Mouse (Mus musculus) MEL (cell line): ENCODE measurements around the gene Prrg3. TPM values are rescaled to one million over a fixed set of nuclear protein-coding genes. Genes with fewer than 3 reads are reported as not detected.

Source experiments
- DNase-seq: peaks from one replicate; pipeline ENCODE4 v3.0.0; 2011; ENCODE audit warnings: low read depth, low spot score
- H3K27ac ChIP-seq: 2 replicates; pipeline ENCODE4 v1.5.1; 2012; ENCODE audit warnings: low read depth, mild to moderate bottlenecking, control low read depth, low read length, moderate library complexity; ENCODE audit not compliant: control insufficient read depth
- H3K27me3 ChIP-seq, 2 experiments: fragments of 150-350 bp in 1 of 2; sonication (generic) in 1 of 2; 2 replicates each; pipeline ENCODE4 v1.6.1; 2012; ENCODE audit warnings: low read length in 2 of 2, mild to moderate bottlenecking in 2 of 2, improper control_type of control experiment in 1 of 2, moderate library complexity in 1 of 2; ENCODE audit not compliant: insufficient read depth in 2 of 2, control insufficient read depth in 1 of 2
- H3K36me3 ChIP-seq, 2 experiments: 2 replicates each; pipeline ENCODE4 v1.6.1; 2012 to 2014; ENCODE audit warnings: low read length in 2 of 2, improper control_type of control experiment in 1 of 2, inconsistent platforms in 1 of 2, mild to moderate bottlenecking in 1 of 2; ENCODE audit not compliant: insufficient read depth in 2 of 2, control insufficient read depth in 1 of 2
- H3K4me1 ChIP-seq, 2 experiments: fragments of 150-350 bp in 1 of 2; sonication (generic) in 1 of 2; 2 replicates each; pipeline ENCODE4 v1.6.1; 2012; ENCODE audit warnings: low read length in 2 of 2, improper control_type of control experiment in 1 of 2, mild to moderate bottlenecking in 1 of 2; ENCODE audit not compliant: insufficient read depth in 2 of 2, control insufficient read depth in 1 of 2
- H3K4me3 ChIP-seq, 2 experiments: fragments of 150-350 bp in 1 of 2; sonication (generic) in 1 of 2; 2 replicates each; pipeline ENCODE4 v1.5.1; 2012; ENCODE audit warnings: low read depth in 2 of 2, low read length in 2 of 2, mild to moderate bottlenecking in 2 of 2, moderate library complexity in 2 of 2, control low read depth in 1 of 2, improper control_type of control experiment in 1 of 2; ENCODE audit not compliant: control insufficient read depth in 1 of 2, insufficient read depth in 1 of 2
- H3K79me2 ChIP-seq: 2 replicates; pipeline ENCODE4 v1.6.1; 2012; ENCODE audit warnings: mild to moderate bottlenecking, low read length, moderate library complexity; ENCODE audit not compliant: control insufficient read depth, poor library complexity, insufficient read depth
- H3K9ac ChIP-seq: 2 replicates; pipeline ENCODE4 v1.6.1; 2012; ENCODE audit warnings: low read depth, mild to moderate bottlenecking, control low read depth, low read length, moderate library complexity; ENCODE audit not compliant: control insufficient read depth, poor library complexity, severe bottlenecking
- H3K9me3 ChIP-seq: fragments of 150-350 bp; sonication (generic); replicated peaks from 2 replicates; pipeline ENCODE4 v1.6.1; 2012; ENCODE audit warnings: mild to moderate bottlenecking, low read length, improper control_type of control experiment, moderate library complexity; ENCODE audit not compliant: insufficient read depth
- CHD1 ChIP-seq: IDR thresholded peaks from 2 replicates; pipeline ENCODE4 v1.6.1; 2012; ENCODE audit warnings: low read depth, mild to moderate bottlenecking, inconsistent platforms, low read length, improper control_type of control experiment
- CHD2 ChIP-seq: IDR thresholded peaks from 2 replicates; pipeline ENCODE4 v1.6.1; 2011; ENCODE audit warnings: low read length, improper control_type of control experiment
- ELF1 ChIP-seq: IDR thresholded peaks from 2 replicates; pipeline ENCODE4 v1.6.1; 2014; ENCODE audit warnings: low read depth, mild to moderate bottlenecking, inconsistent platforms, low read length, improper control_type of control experiment, moderate library complexity
- EP300 ChIP-seq, 2 experiments: IDR thresholded peaks; 2 replicates each; pipeline ENCODE4 v1.6.1; 2011; ENCODE audit warnings: improper control_type of control experiment in 2 of 2, low read length in 2 of 2, low read depth in 1 of 2, mild to moderate bottlenecking in 1 of 2
- ETS1 ChIP-seq: IDR thresholded peaks from 2 replicates; pipeline ENCODE4 v1.6.1; 2012; ENCODE audit warnings: low read depth, mild to moderate bottlenecking, inconsistent platforms, low read length, improper control_type of control experiment, moderate library complexity
- GATA1 ChIP-seq: IDR thresholded peaks from 2 replicates; pipeline ENCODE4 v1.6.1; 2011; ENCODE audit warnings: low read depth, low read length, improper control_type of control experiment
- JUND ChIP-seq: IDR thresholded peaks from 2 replicates; pipeline ENCODE4 v1.6.1; 2011; ENCODE audit warnings: low read depth, mild to moderate bottlenecking, improper control_type of control experiment, low read length
- KAT2A ChIP-seq: conservative IDR thresholded peaks from 2 replicates; pipeline ENCODE4 v1.6.1; 2012; ENCODE audit warnings: low read depth, low read length, improper control_type of control experiment, inconsistent platforms
- MEF2A ChIP-seq: IDR thresholded peaks from 2 replicates; pipeline ENCODE4 v1.6.1; 2014; ENCODE audit warnings: low read depth, mild to moderate bottlenecking, inconsistent platforms, low read length, improper control_type of control experiment; ENCODE audit not compliant: poor library complexity, insufficient replicate concordance, severe bottlenecking; ENCODE audit errors: extremely low read depth
- MYB ChIP-seq: IDR thresholded peaks from 2 replicates; pipeline ENCODE4 v1.6.1; 2011; ENCODE audit warnings: mild to moderate bottlenecking, low read depth, low read length, improper control_type of control experiment
- MYC ChIP-seq: IDR thresholded peaks from 2 replicates; pipeline ENCODE4 v1.6.1; 2011; ENCODE audit warnings: low read depth, mild to moderate bottlenecking, low read length, improper control_type of control experiment, moderate library complexity
- POLR2A ChIP-seq, 2 experiments: IDR thresholded peaks; 2 replicates each; pipeline ENCODE4 v1.6.1; 2011 to 2012; ENCODE audit warnings: low read length in 2 of 2, mild to moderate bottlenecking in 2 of 2, control low read depth in 1 of 2, improper control_type of control experiment in 1 of 2, low read depth in 1 of 2, moderate library complexity in 1 of 2; ENCODE audit not compliant: control insufficient read depth in 1 of 2, insufficient read depth in 1 of 2, poor library complexity in 1 of 2
- RAD21 ChIP-seq: IDR thresholded peaks from 2 replicates; pipeline ENCODE4 v1.6.1; 2011; ENCODE audit warnings: mild to moderate bottlenecking, low read depth, low read length, improper control_type of control experiment
- RCOR1 ChIP-seq: IDR thresholded peaks from 2 replicates; pipeline ENCODE4 v1.6.1; 2012; ENCODE audit warnings: low read depth, mild to moderate bottlenecking, inconsistent platforms, low read length, improper control_type of control experiment
- SMC3 ChIP-seq: IDR thresholded peaks from 2 replicates; pipeline ENCODE4 v1.6.1; 2011; ENCODE audit warnings: low read depth, low read length, improper control_type of control experiment
- TBP ChIP-seq: IDR thresholded peaks from 2 replicates; pipeline ENCODE4 v1.8.0; 2011; ENCODE audit warnings: low read depth, low read length, improper control_type of control experiment
- UBTF ChIP-seq: IDR thresholded peaks from 2 replicates; pipeline ENCODE4 v1.6.1; 2012; ENCODE audit warnings: low read depth, mild to moderate bottlenecking, inconsistent platforms, low read length, improper control_type of control experiment, moderate library complexity, borderline replicate concordance; ENCODE audit not compliant: insufficient read depth
- USF1 ChIP-seq: IDR thresholded peaks from 2 replicates; pipeline ENCODE4 v1.6.1; 2014; ENCODE audit warnings: low read depth, mild to moderate bottlenecking, inconsistent platforms, low read length, improper control_type of control experiment, moderate library complexity
- ZC3H11A ChIP-seq: IDR thresholded peaks from 2 replicates; pipeline ENCODE4 v1.6.1; 2012; ENCODE audit warnings: low read depth, mild to moderate bottlenecking, inconsistent platforms, low read length, improper control_type of control experiment
- ZMIZ1 ChIP-seq: IDR thresholded peaks from 2 replicates; pipeline ENCODE4 v1.6.1; 2012; ENCODE audit warnings: low read depth, mild to moderate bottlenecking, inconsistent platforms, low read length, improper control_type of control experiment, moderate library complexity
- polyA plus RNA-seq, 2 experiments: library from polyadenylated mRNA; stranded (reverse) in 1 of 2; unstranded in 1 of 2; fragments of >175 nt in 1 of 2; fragments of >200 nt in 1 of 2; gene quantifications; 2 replicates each; pipeline versions ENCODE4 v1.2.1 to v1.2.4; 2012; ENCODE audit warnings: low replicate concordance in 2 of 2, low read depth in 1 of 2; ENCODE audit not compliant: insufficient read length in 2 of 2, insufficient read depth in 1 of 2, missing spikeins in 1 of 2
- total RNA-seq: library from RNA; depleted of rRNA; stranded (reverse); fragments of 300-350 nt; gene quantifications from 2 replicates; pipeline ENCODE4 v1.2.3, GENCODE M21; 2012

The Prrg3 gene
- total and polyA plus RNA-seq, 3 experiments, result not detected

DNA sequence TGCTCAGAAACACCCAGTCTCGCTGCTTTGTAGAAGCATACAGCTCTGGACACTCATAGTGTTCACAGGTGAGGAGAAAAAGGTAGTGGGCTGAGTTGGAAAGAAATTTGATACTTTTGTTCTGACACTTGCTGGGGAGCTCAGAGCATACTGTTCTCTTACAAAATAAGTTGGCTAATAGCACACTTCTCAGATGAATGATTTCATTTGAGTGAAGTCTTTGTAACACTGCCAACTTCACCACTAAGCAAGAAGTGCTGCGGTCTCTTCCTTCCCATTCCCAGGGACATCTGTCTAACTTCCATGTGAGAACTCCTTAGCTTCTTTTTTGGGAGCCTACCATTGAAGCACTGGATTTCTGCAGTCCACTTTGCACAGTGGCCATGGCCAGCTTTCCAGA lies 20.8 kb downstream of the Prrg3 start:
- no peaks in the 10 kb centered on the region for H3K4me1 ChIP-seq
- H3K9ac ChIP-seq, result no peak overlapping the region
- no peaks in the 10 kb centered on the region for H3K27me3 ChIP-seq
- H3K27ac ChIP-seq, result no peak overlapping the region
- H3K79me2 ChIP-seq, result no peaks in the 10 kb centered on the region
- TF ChIP-seq RAD21 (no peak), MEF2A (no peak), UBTF (no peak), POLR2A (IDR thresholded peaks at IDR 0.05; ENCODE audit: control insufficient read depth in 1 of 2, insufficient read depth in 1 of 2, low read depth in 1 of 2, low read length in 2 of 2, poor library complexity in 1 of 2) (no peak), MYC (no peak), USF1 (no peak), CHD1 (no peak), RCOR1 (no peak), TBP (no peak), MYB (no peak), ELF1 (no peak), JUND (no peak)
- DNase-seq, result no peak
- no peak overlapping the region for H3K4me3 ChIP-seq
- H3K9me3 ChIP-seq, result no peaks in the 10 kb centered on the region
- no peaks in the 10 kb centered on the region for H3K36me3 ChIP-seq

DNA sequence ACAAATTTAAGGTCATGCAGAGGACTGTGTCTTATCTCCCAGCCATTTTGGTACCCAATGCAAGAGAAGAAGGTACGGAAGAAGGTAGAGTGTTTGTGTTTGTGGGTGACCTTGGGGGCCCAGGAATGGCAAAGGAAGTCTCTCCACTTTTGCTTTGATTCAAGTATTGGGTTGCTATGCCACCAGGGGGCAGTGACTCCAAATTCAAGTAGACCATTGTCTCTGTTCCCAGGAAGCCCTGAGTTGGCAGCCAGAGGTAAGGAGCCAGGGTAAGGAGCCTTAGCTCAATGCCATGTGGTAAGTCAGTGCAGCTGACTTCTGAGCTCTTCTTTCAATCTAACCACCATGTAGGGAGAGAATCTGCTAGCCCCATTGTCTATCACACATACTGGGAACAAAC lies 21.4 kb downstream of the Prrg3 start:
- Histone ChIP-seq H3K27ac (no peak overlapping the region), H3K4me1 (no peaks in the 10 kb centered on the region), H3K79me2 (no peaks in the 10 kb centered on the region), H3K27me3 (no peaks in the 10 kb centered on the region), H3K9ac (no peak overlapping the region), H3K36me3 (no peaks in the 10 kb centered on the region), H3K9me3 (no peaks in the 10 kb centered on the region), H3K4me3 (no peak overlapping the region)
- no peak for TF ChIP-seq EP300 (IDR thresholded peaks at IDR 0.05; ENCODE audit: low read depth in 1 of 2, low read length in 2 of 2)
- no peak for TF ChIP-seq ETS1
- TF ChIP-seq KAT2A, result no peak
- peak; percentile 1 for DNase-seq

DNA sequence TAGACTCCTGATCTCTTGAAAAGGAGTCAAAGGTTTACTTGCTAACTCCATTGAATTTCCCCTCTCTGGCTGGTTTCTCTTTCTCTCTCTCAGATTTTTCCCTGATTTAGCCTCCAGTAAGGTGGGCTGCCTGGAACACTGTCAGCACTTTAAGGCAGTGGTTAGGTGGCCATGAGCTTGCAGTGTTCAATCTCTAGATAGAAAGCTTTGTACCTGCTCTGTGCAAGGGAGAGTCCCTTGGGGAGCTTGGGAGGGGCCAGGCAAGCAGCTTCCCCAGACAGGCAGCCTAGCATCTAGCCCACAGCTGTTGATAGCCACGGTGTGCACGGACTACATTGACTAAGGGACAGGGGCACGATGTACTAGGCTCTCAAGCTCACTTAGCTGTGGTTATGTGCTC lies 29.1 kb downstream of the Prrg3 start, which contains the start of gene Cnga2:
Gene Cnga2 (plus strand): TSS at position 301 of the 400 bp plus-strand sequence.
- no peaks in the 10 kb centered on the region for H3K4me1 ChIP-seq
- H3K27me3 ChIP-seq, result no peaks in the 10 kb centered on the region
- no peak for DNase-seq
- no peaks in the 10 kb centered on the region for H3K9me3 ChIP-seq
- no peaks in the 10 kb centered on the region for H3K79me2 ChIP-seq
- no peak within 1 kb of the TSS for H3K9ac ChIP-seq
- H3K36me3 ChIP-seq, result no peaks in the 10 kb centered on the region
- H3K27ac ChIP-seq, result no peak within 1 kb of the TSS
- no peak within 1 kb of the TSS for H3K4me3 ChIP-seq
- TF ChIP-seq CHD2 (no peak), ZC3H11A (no peak), KAT2A (no peak), ZMIZ1 (no peak), SMC3 (no peak), MYC (no peak), GATA1 (no peak), CHD1 (no peak), ELF1 (no peak), RCOR1 (no peak)
